Mouse (Mus musculus): Measurements from ENCODE around the gene L3mbtl4. TPM values are rescaled to one million over a fixed set of nuclear protein-coding genes. Genes with fewer than 3 reads are reported as not detected.
"Not testable (repeated sequence)": the region's sequence is repeated elsewhere in the genome, so short reads cannot be mapped to it uniquely, and the experiment has no call there.

L3mbtl4 gene
- polyA plus RNA-seq, 1 experiment from 2014 or later, result 4.0 TPM

GRCm38 (mm10) chr17:68332225-68332624 lies 58.6 kb downstream of the L3mbtl4 start:
- WGBS, result 86% methylated on average over 5 of the region's 5 CpGs
- H3K27me3 ChIP-seq (ENCODE audit: control insufficient read depth, insufficient read depth, low read length), result no peaks in the 10 kb centered on the region
- H3K4me2 ChIP-seq (ENCODE audit: low read length), result no peak overlapping the region
- H3K36me3 ChIP-seq (ENCODE audit: control insufficient read depth, insufficient read depth, low read length), result no peaks in the 10 kb centered on the region
- no peak overlapping the region for H3K4me3 ChIP-seq (replicated peaks; ENCODE audit: low read depth, low read length)
- ATAC-seq (ENCODE audit: low FRiP score, low TSS enrichment) (no peak), DNase-seq (no peak)
- H3K27ac ChIP-seq (replicated peaks; ENCODE audit: low read depth, low read length), result no peak overlapping the region
- no peaks in the 10 kb centered on the region for H3K4me1 ChIP-seq (ENCODE audit: control insufficient read depth, insufficient read depth, low read length)
- peaks cover 5% of the 10 kb centered on the region; the same call in 1 of the 2 replicates for H3K9me3 ChIP-seq (ENCODE audit: control insufficient read depth, low read length)
- H3K9ac ChIP-seq (replicated peaks; ENCODE audit: low read length), result no peak overlapping the region

- no peak for ATAC-seq (ENCODE audit: low FRiP score, low TSS enrichment)
- peaks cover 5% of the 10 kb centered on the region; the same call in 1 of the 2 replicates for H3K9me3 ChIP-seq (ENCODE audit: control insufficient read depth, low read length)
- H3K27ac ChIP-seq (replicated peaks; ENCODE audit: low read depth, low read length), result no peak overlapping the region
- no peak overlapping the region for H3K9ac ChIP-seq (replicated peaks; ENCODE audit: low read length)
- H3K4me3 ChIP-seq (replicated peaks; ENCODE audit: low read depth, low read length), result no peak overlapping the region
- no peaks in the 10 kb centered on the region for H3K4me1 ChIP-seq (ENCODE audit: control insufficient read depth, insufficient read depth, low read length)
- 59% methylated on average over 3 of the region's 3 CpGs for WGBS
- H3K4me2 ChIP-seq (ENCODE audit: low read length), result no peak overlapping the region
- no peak for DNase-seq
- H3K27me3 ChIP-seq (ENCODE audit: control insufficient read depth, insufficient read depth, low read length), result no peaks in the 10 kb centered on the region
- H3K36me3 ChIP-seq (ENCODE audit: control insufficient read depth, insufficient read depth, low read length), result no peaks in the 10 kb centered on the region
These were observed 59.8 kb downstream of the L3mbtl4 start for GRCm38 (mm10) chr17:68333382-68333781.

- ATAC-seq (ENCODE audit: low FRiP score, low TSS enrichment), result no peak
- Histone ChIP-seq H3K4me3 (replicated peaks; ENCODE audit: low read depth, low read length) (no peak overlapping the region), H3K9me3 (ENCODE audit: control insufficient read depth, low read length) (no peaks in the 10 kb centered on the region), H3K27me3 (ENCODE audit: control insufficient read depth, insufficient read depth, low read length) (no peaks in the 10 kb centered on the region), H3K4me2 (ENCODE audit: low read length) (no peak overlapping the region), H3K4me1 (ENCODE audit: control insufficient read depth, insufficient read depth, low read length) (no peaks in the 10 kb centered on the region), H3K9ac (replicated peaks; ENCODE audit: low read length) (no peak overlapping the region), H3K27ac (replicated peaks; ENCODE audit: low read depth, low read length) (no peak overlapping the region), H3K36me3 (ENCODE audit: control insufficient read depth, insufficient read depth, low read length) (no peaks in the 10 kb centered on the region)
- 85% methylated on average over 3 of the region's 3 CpGs for WGBS
- DNase-seq, result no peak
These were observed 65.4 kb downstream of the L3mbtl4 start for GRCm38 (mm10) chr17:68338917-68339553.

GRCm38 (mm10) chr17:68357687-68358086 lies 84.1 kb downstream of the L3mbtl4 start:
- Histone ChIP-seq H3K4me1 (ENCODE audit: control insufficient read depth, insufficient read depth, low read length) (no peaks in the 10 kb centered on the region), H3K4me2 (ENCODE audit: low read length) (no peak overlapping the region), H3K4me3 (replicated peaks; ENCODE audit: low read depth, low read length) (no peak overlapping the region), H3K9me3 (ENCODE audit: control insufficient read depth, low read length) (no peaks in the 10 kb centered on the region), H3K9ac (replicated peaks; ENCODE audit: low read length) (no peak overlapping the region), H3K27me3 (ENCODE audit: control insufficient read depth, insufficient read depth, low read length) (no peaks in the 10 kb centered on the region), H3K27ac (replicated peaks; ENCODE audit: low read depth, low read length) (no peak overlapping the region), H3K36me3 (ENCODE audit: control insufficient read depth, insufficient read depth, low read length) (no peaks in the 10 kb centered on the region)
- DNase-seq, result peak; percentile 21
- no peak for ATAC-seq (ENCODE audit: low FRiP score, low TSS enrichment)
- WGBS, result 0% methylated on average over 1 of the region's 1 CpGs

GRCm38 (mm10) chr17:68371101-68371500 lies 97.5 kb downstream of the L3mbtl4 start:
- WGBS, result 95% methylated on average over 1 of the region's 1 CpGs
- Histone ChIP-seq H3K27ac (replicated peaks; ENCODE audit: low read depth, low read length) (no peak overlapping the region), H3K9me3 (ENCODE audit: control insufficient read depth, low read length) (no peaks in the 10 kb centered on the region), H3K4me3 (replicated peaks; ENCODE audit: low read depth, low read length) (no peak overlapping the region), H3K27me3 (ENCODE audit: control insufficient read depth, insufficient read depth, low read length) (no peaks in the 10 kb centered on the region), H3K4me2 (ENCODE audit: low read length) (no peak overlapping the region), H3K9ac (replicated peaks; ENCODE audit: low read length) (no peak overlapping the region), H3K36me3 (ENCODE audit: control insufficient read depth, insufficient read depth, low read length) (no peaks in the 10 kb centered on the region), H3K4me1 (ENCODE audit: control insufficient read depth, insufficient read depth, low read length) (no peaks in the 10 kb centered on the region)
- ATAC-seq (ENCODE audit: low FRiP score, low TSS enrichment) (no peak), DNase-seq (no peak)

- Histone ChIP-seq H3K9me3 (ENCODE audit: control insufficient read depth, low read length) (no peaks in the 10 kb centered on the region), H3K27ac (replicated peaks; ENCODE audit: low read depth, low read length) (no peak overlapping the region), H3K4me3 (replicated peaks; ENCODE audit: low read depth, low read length) (no peak overlapping the region), H3K4me1 (ENCODE audit: control insufficient read depth, insufficient read depth, low read length) (no peaks in the 10 kb centered on the region), H3K36me3 (ENCODE audit: control insufficient read depth, insufficient read depth, low read length) (no peaks in the 10 kb centered on the region), H3K27me3 (ENCODE audit: control insufficient read depth, insufficient read depth, low read length) (no peaks in the 10 kb centered on the region), H3K4me2 (ENCODE audit: low read length) (no peak overlapping the region), H3K9ac (replicated peaks; ENCODE audit: low read length) (no peak overlapping the region)
- 52% methylated on average over 5 of the region's 5 CpGs for WGBS
- no peak for ATAC-seq (ENCODE audit: low FRiP score, low TSS enrichment)
- no peak for DNase-seq
These were observed 114.9 kb downstream of the L3mbtl4 start for GRCm38 (mm10) chr17:68388481-68388880.

GRCm38 (mm10) chr17:68405993-68406392 lies 132.4 kb downstream of the L3mbtl4 start:
- Histone ChIP-seq H3K9me3 (ENCODE audit: control insufficient read depth, low read length) (no peaks in the 10 kb centered on the region), H3K27me3 (ENCODE audit: control insufficient read depth, insufficient read depth, low read length) (no peaks in the 10 kb centered on the region), H3K4me2 (ENCODE audit: low read length) (no peak overlapping the region), H3K4me3 (replicated peaks; ENCODE audit: low read depth, low read length) (no peak overlapping the region), H3K9ac (replicated peaks; ENCODE audit: low read length) (no peak overlapping the region), H3K36me3 (ENCODE audit: control insufficient read depth, insufficient read depth, low read length) (no peaks in the 10 kb centered on the region), H3K27ac (replicated peaks; ENCODE audit: low read depth, low read length) (no peak overlapping the region), H3K4me1 (ENCODE audit: control insufficient read depth, insufficient read depth, low read length) (no peaks in the 10 kb centered on the region)
- WGBS, result 83% methylated on average over 1 of the region's 1 CpGs
- ATAC-seq (ENCODE audit: low FRiP score, low TSS enrichment) (no peak), DNase-seq (no peak)

GRCm38 (mm10) chr17:68407121-68407520 lies 133.5 kb downstream of the L3mbtl4 start:
- 97% methylated on average over 1 of the region's 1 CpGs for WGBS
- not testable (repeated sequence) for H3K9ac ChIP-seq (replicated peaks; ENCODE audit: low read length); H3K4me1 ChIP-seq (ENCODE audit: control insufficient read depth, insufficient read depth, low read length); ATAC-seq (ENCODE audit: low FRiP score, low TSS enrichment); H3K27me3 ChIP-seq (ENCODE audit: control insufficient read depth, insufficient read depth, low read length); DNase-seq; H3K9me3 ChIP-seq (ENCODE audit: control insufficient read depth, low read length); H3K27ac ChIP-seq (replicated peaks; ENCODE audit: low read depth, low read length); H3K4me3 ChIP-seq (replicated peaks; ENCODE audit: low read depth, low read length); H3K4me2 ChIP-seq (ENCODE audit: low read length); H3K36me3 ChIP-seq (ENCODE audit: control insufficient read depth, insufficient read depth, low read length)

- no peak overlapping the region for H3K27ac ChIP-seq (replicated peaks; ENCODE audit: low read depth, low read length)
These were observed 149.3 kb downstream of the L3mbtl4 start for GRCm38 (mm10) chr17:68422663-68423498.

More at GRCm38 (mm10) chr17:68422663-68423498, 149.3 kb downstream of the L3mbtl4 start:
- Histone ChIP-seq H3K9ac (replicated peaks; ENCODE audit: low read length) (no peak overlapping the region), H3K4me1 (ENCODE audit: control insufficient read depth, insufficient read depth, low read length) (no peaks in the 10 kb centered on the region), H3K36me3 (ENCODE audit: control insufficient read depth, insufficient read depth, low read length) (no peaks in the 10 kb centered on the region), H3K4me3 (replicated peaks; ENCODE audit: low read depth, low read length) (no peak overlapping the region), H3K4me2 (ENCODE audit: low read length) (no peak overlapping the region), H3K27me3 (ENCODE audit: control insufficient read depth, insufficient read depth, low read length) (no peaks in the 10 kb centered on the region), H3K9me3 (ENCODE audit: control insufficient read depth, low read length) (no peaks in the 10 kb centered on the region)
- WGBS, result 58% methylated on average over 12 of the region's 12 CpGs
- ATAC-seq (ENCODE audit: low FRiP score, low TSS enrichment) (no peak), DNase-seq (peak; percentile 35)

Measured in midbrain, embryonic 14.5 days (tissue).